Mouse (Mus musculus): ENCODE measurements around the gene Slc43a2. TPM values are rescaled to one million over a fixed set of nuclear protein-coding genes. Genes with fewer than 3 reads are reported as not detected.

Slc43a2 gene
- polyA plus RNA-seq (2017; shearing (Covaris generic)) = 45.2 TPM

DNA sequence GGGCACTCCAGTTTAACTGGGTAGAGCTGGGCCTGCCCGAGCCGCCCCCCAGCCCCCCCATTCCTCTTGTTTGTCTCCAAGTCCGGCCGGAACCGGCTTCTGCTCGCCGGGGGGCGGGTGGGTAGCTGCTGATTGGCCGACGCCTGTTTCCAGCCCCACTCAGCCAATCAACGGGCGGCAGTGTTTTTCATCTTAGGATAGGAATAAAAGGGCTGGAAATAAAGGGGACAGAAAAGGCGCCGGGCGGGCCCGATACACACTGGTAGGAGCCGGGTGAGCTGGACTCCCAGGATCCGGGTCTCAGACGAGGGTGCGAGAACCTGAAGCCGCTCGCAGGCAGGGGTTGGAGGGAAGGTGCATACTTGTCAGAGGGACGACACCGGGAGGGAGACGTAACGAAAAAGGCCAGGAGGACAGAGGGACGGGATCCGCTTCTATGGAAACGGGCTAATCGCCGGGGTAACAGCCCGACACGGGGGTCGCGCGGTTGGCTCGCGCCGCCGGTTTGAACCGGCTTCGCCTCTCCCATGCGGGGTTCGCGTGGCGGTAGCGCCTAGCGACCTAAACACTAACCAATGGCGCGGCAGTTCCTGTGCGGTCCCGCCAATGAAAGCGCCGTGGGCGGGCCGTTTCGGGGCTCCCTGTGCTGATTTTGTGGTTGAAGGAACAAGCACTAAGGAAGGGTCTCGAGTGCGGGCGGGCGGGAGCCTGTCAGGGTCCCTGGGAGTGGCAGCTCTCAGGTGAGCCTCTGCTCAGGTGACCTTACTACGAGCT, at the start of gene Slc43a2:
Slc43a2 (plus strand) TSS at position 226 of the 774 bp plus-strand sequence.

DNA sequence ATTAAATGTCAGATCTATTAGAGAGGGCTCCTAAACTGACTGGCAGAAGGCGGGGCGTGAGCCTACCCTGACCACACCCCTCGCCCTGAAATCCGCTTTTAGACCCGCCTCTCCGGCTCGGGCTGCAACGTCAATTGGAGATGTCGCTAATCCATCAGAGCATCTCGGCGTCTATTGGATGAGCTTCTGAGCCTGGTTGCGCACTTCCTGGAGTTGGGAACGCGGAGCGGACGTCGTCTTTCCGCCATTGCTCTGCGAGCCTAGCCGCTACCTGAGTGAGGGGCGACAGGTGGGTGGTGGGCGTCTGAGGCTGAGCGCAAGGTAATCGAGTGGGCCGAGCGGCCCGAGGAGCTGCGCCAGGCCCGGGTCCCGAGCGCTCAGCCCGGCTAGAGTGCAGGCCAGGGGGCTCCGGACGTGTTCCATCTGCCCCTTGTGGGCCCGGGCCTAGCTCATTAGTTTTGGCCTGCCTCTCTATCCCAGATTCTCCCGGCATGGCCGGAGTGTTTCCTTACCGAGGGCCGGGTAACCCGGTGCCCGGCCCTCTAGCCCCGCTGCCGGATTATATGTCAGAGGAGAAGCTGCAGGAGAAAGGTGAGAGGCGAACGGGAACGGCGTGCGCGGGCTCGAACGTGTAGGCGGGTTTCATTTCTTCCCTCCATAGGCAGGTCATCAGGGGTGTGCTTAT, 44.8 kb upstream of the Slc43a2 start, which contains the start of gene Prpf8:
Prpf8 (plus strand) TSS at position 216 of the 685 bp plus-strand sequence.

DNA sequence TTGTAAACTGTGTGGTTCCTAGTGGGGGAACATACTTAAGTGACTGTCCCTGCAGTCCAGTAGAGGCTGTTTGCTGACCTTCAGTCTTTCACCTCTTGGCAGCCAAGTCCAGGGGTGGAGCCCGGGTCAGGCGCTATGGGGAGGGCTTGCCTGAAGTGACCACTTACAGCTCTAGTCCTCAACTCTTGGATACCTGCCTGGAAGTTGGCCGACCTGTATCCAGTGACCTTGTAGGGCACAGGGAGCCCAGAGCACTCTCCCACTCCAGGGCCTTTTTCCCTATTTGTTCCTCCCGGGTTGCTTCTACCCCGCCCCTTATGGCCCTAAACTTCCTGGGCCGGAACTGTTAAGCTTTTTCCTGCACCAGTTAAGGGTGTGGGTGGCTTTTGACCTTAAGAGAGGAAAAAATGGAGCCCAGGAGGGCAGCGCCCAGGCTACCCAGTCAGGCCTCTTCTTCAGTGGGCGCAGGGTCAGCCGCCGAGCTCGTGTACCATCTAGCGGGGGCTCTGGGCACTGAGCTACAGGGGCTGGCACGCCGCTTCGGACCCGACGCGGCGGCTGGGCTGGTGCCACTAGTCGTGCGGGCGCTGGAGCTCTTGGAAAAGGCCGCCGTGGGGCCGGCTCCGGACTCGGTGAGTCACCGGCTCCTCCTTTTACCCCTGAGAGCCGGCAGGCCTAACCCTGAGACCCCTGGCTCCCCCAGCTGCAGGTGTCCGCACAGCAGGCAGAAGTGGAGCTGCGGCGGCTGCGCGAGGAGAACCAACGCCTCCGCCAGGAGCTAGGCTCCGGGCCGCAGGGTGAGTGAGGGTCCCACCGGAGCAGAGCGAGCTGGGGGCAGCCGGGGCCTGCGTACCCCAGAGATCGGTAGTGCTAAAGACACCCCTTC, 21.5 kb upstream of the Slc43a2 start, which contains the start of gene Rilp:
Rilp (plus strand) TSS at position 354 of the 886 bp plus-strand sequence.

DNA sequence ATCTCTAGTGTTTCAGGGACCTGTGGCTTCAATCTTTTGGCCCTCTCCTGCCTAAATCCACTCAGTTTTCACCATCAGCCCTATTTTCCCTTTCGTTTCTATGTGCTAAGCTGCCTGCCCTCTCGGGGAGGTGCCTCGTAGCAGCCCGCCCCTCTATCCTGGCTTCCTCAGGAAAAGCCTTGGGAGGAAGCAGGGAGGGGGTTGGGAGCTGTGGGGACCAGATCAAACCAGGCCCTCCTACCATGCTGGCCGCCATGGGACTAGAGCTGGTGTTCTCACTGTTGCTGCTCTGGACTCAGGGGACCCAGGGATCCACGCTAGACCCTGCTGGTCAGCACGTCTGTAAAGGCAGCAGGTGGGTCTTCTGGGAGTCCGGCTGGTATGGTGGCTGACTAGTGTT, 18.2 kb upstream of the Slc43a2 start, which contains the start of gene Scarf1:
Scarf1 (plus strand) TSS at position 205 of the 400 bp plus-strand sequence.

GRCm38 (mm10) chr11:75587493-75588284, 56.2 kb downstream of the Slc43a2 start, which contains the start of gene Pitpna:
Gene Pitpna, plus strand, starts transcription at chr11:75588097.

Other genes with a start within 250 kb of the Slc43a2 start
- 144 TPM for gene Rpa1, start 183.4 kb upstream of the Slc43a2 start, polyA plus RNA-seq (2017; shearing (Covaris generic))
- 28.6 TPM for gene Smyd4, start 183.3 kb upstream of the Slc43a2 start, polyA plus RNA-seq (2017; shearing (Covaris generic))
- gene Serpinf1, start 109.0 kb upstream of the Slc43a2 start, polyA plus RNA-seq (2017; shearing (Covaris generic)) = not detected
- gene Serpinf2, start 92.1 kb upstream of the Slc43a2 start, polyA plus RNA-seq (2017; shearing (Covaris generic)) = not detected
- gene Wdr81, start 77.0 kb upstream of the Slc43a2 start, polyA plus RNA-seq (2017; shearing (Covaris generic)) = 8.7 TPM
- 0.73 TPM for gene Tlcd2, start 70.0 kb upstream of the Slc43a2 start, polyA plus RNA-seq (2017; shearing (Covaris generic))
- gene Prpf8, start 44.9 kb upstream of the Slc43a2 start, polyA plus RNA-seq (2017; shearing (Covaris generic)) = 52.2 TPM
- not detected for gene Rilp, start 21.6 kb upstream of the Slc43a2 start, polyA plus RNA-seq (2017; shearing (Covaris generic))
- 0.12 TPM for gene Scarf1, start 18.2 kb upstream of the Slc43a2 start, polyA plus RNA-seq (2017; shearing (Covaris generic))
- 350 TPM for gene Pitpna, start 56.4 kb downstream of the Slc43a2 start, polyA plus RNA-seq (2017; shearing (Covaris generic))
- 103 TPM for gene Inpp5k, start 99.3 kb downstream of the Slc43a2 start, polyA plus RNA-seq (2017; shearing (Covaris generic))
- gene Myo1c, start 118.8 kb downstream of the Slc43a2 start, polyA plus RNA-seq (2017; shearing (Covaris generic)) = 8.2 TPM
- 75.3 TPM for gene Crk, start 147.6 kb downstream of the Slc43a2 start, polyA plus RNA-seq (2017; shearing (Covaris generic))
- gene Ywhae, start 201.2 kb downstream of the Slc43a2 start, polyA plus RNA-seq (2017; shearing (Covaris generic)) = 167 TPM